Mouse (Mus musculus): ENCODE results near the gene Cnnm1. TPM values are rescaled to one million over a fixed set of nuclear protein-coding genes. Genes with fewer than 3 reads are reported as not detected.
A peak's percentile ranks its signal among the peaks of the same experiment; 100 is the strongest.

Cnnm1 gene
- polyA plus RNA-seq, 1 experiment from 2014 or later = 5.5 TPM

GRCm38 (mm10) chr19:43472331-43472730 lies 32.1 kb downstream of the Cnnm1 start:
- no peak for TF ChIP-seq CTCF (IDR thresholded peaks at IDR 0.05; ENCODE audit: low read depth)
- Histone ChIP-seq H3K4me1 (replicated peaks; ENCODE audit: control insufficient read depth, insufficient read depth, low read length) (no peaks in the 10 kb centered on the region), H3K4me3 (ENCODE audit: low read depth, low read length) (no peak overlapping the region), H3K27me3 (replicated peaks; ENCODE audit: control insufficient read depth, insufficient read depth, low read length) (no peaks in the 10 kb centered on the region), H3K9me3 (ENCODE audit: control insufficient read depth) (no peaks in the 10 kb centered on the region), H3K4me2 (replicated peaks; ENCODE audit: low read depth) (no peak overlapping the region), H3K36me3 (ENCODE audit: control insufficient read depth, insufficient read depth) (no peaks in the 10 kb centered on the region), H3K27ac (ENCODE audit: low read depth, low read length) (no peak overlapping the region), H3K9ac (ENCODE audit: low read depth, low read length) (no peak overlapping the region)
- no peak for ATAC-seq
- WGBS = 74% methylated on average over 8 of the region's 8 CpGs

- Histone ChIP-seq H3K27ac (ENCODE audit: low read depth, low read length) (no peak overlapping the region), H3K4me3 (ENCODE audit: low read depth, low read length) (no peak overlapping the region), H3K4me2 (replicated peaks; ENCODE audit: low read depth) (no peak overlapping the region), H3K9me3 (ENCODE audit: control insufficient read depth) (no peaks in the 10 kb centered on the region), H3K36me3 (ENCODE audit: control insufficient read depth, insufficient read depth) (no peaks in the 10 kb centered on the region), H3K27me3 (replicated peaks; ENCODE audit: control insufficient read depth, insufficient read depth, low read length) (no peaks in the 10 kb centered on the region), H3K4me1 (replicated peaks; ENCODE audit: control insufficient read depth, insufficient read depth, low read length) (no peaks in the 10 kb centered on the region), H3K9ac (ENCODE audit: low read depth, low read length) (no peak overlapping the region)
- WGBS = 80% methylated on average over 7 of the region's 7 CpGs
- TF ChIP-seq CTCF (IDR thresholded peaks at IDR 0.05; ENCODE audit: low read depth) = no peak
- ATAC-seq = no peak
These were observed 32.5 kb downstream of the Cnnm1 start for GRCm38 (mm10) chr19:43472781-43473180.

GRCm38 (mm10) chr19:43475642-43476041 lies 35.4 kb downstream of the Cnnm1 start:
- no peak for TF ChIP-seq CTCF (IDR thresholded peaks at IDR 0.05; ENCODE audit: low read depth)
- H3K4me1 ChIP-seq (replicated peaks; ENCODE audit: control insufficient read depth, insufficient read depth, low read length) = no peaks in the 10 kb centered on the region
- ATAC-seq = no peak
- H3K36me3 ChIP-seq (ENCODE audit: control insufficient read depth, insufficient read depth) = no peaks in the 10 kb centered on the region
- H3K27ac ChIP-seq (ENCODE audit: low read depth, low read length) = no peak overlapping the region
- H3K27me3 ChIP-seq (replicated peaks; ENCODE audit: control insufficient read depth, insufficient read depth, low read length) = no peaks in the 10 kb centered on the region
- H3K9ac ChIP-seq (ENCODE audit: low read depth, low read length) = no peak overlapping the region
- H3K9me3 ChIP-seq (ENCODE audit: control insufficient read depth) = no peaks in the 10 kb centered on the region
- WGBS = 46% methylated on average over 2 of the region's 2 CpGs
- H3K4me3 ChIP-seq (ENCODE audit: low read depth, low read length) = no peak overlapping the region
- H3K4me2 ChIP-seq (replicated peaks; ENCODE audit: low read depth) = no peak overlapping the region

- Histone ChIP-seq H3K4me2 (replicated peaks; ENCODE audit: low read depth) (no peak overlapping the region), H3K4me1 (replicated peaks; ENCODE audit: control insufficient read depth, insufficient read depth, low read length) (no peaks in the 10 kb centered on the region), H3K4me3 (ENCODE audit: low read depth, low read length) (no peak overlapping the region), H3K27ac (ENCODE audit: low read depth, low read length) (no peak overlapping the region), H3K9me3 (ENCODE audit: control insufficient read depth) (no peaks in the 10 kb centered on the region), H3K9ac (ENCODE audit: low read depth, low read length) (no peak overlapping the region), H3K36me3 (ENCODE audit: control insufficient read depth, insufficient read depth) (no peaks in the 10 kb centered on the region), H3K27me3 (replicated peaks; ENCODE audit: control insufficient read depth, insufficient read depth, low read length) (no peaks in the 10 kb centered on the region)
- ATAC-seq = no peak
- no peak for TF ChIP-seq CTCF (IDR thresholded peaks at IDR 0.05; ENCODE audit: low read depth)
- WGBS = 68% methylated on average over 7 of the region's 7 CpGs
These were observed 35.8 kb downstream of the Cnnm1 start for GRCm38 (mm10) chr19:43476063-43476462.

GRCm38 (mm10) chr19:43477436-43477835 lies 37.2 kb downstream of the Cnnm1 start:
- no peak overlapping the region for H3K4me3 ChIP-seq (ENCODE audit: low read depth, low read length)
- no peaks in the 10 kb centered on the region for H3K36me3 ChIP-seq (ENCODE audit: control insufficient read depth, insufficient read depth)
- ATAC-seq = no peak
- TF ChIP-seq CTCF (IDR thresholded peaks at IDR 0.05; ENCODE audit: low read depth) = no peak
- no peak overlapping the region for H3K9ac ChIP-seq (ENCODE audit: low read depth, low read length)
- no peaks in the 10 kb centered on the region for H3K27me3 ChIP-seq (replicated peaks; ENCODE audit: control insufficient read depth, insufficient read depth, low read length)
- 87% methylated on average over 5 of the region's 5 CpGs for WGBS
- H3K27ac ChIP-seq (ENCODE audit: low read depth, low read length) = no peak overlapping the region
- no peak overlapping the region for H3K4me2 ChIP-seq (replicated peaks; ENCODE audit: low read depth)
- no peaks in the 10 kb centered on the region for H3K9me3 ChIP-seq (ENCODE audit: control insufficient read depth)
- H3K4me1 ChIP-seq (replicated peaks; ENCODE audit: control insufficient read depth, insufficient read depth, low read length) = no peaks in the 10 kb centered on the region

GRCm38 (mm10) chr19:43478891-43479290 lies 38.7 kb downstream of the Cnnm1 start:
- Histone ChIP-seq H3K36me3 (ENCODE audit: control insufficient read depth, insufficient read depth) (no peaks in the 10 kb centered on the region), H3K4me2 (replicated peaks; ENCODE audit: low read depth) (no peak overlapping the region), H3K27me3 (replicated peaks; ENCODE audit: control insufficient read depth, insufficient read depth, low read length) (no peaks in the 10 kb centered on the region), H3K4me3 (ENCODE audit: low read depth, low read length) (no peak overlapping the region), H3K27ac (ENCODE audit: low read depth, low read length) (no peak overlapping the region), H3K9ac (ENCODE audit: low read depth, low read length) (no peak overlapping the region), H3K4me1 (replicated peaks; ENCODE audit: control insufficient read depth, insufficient read depth, low read length) (no peaks in the 10 kb centered on the region), H3K9me3 (ENCODE audit: control insufficient read depth) (no peaks in the 10 kb centered on the region)
- ATAC-seq = no peak
- TF ChIP-seq CTCF (IDR thresholded peaks at IDR 0.05; ENCODE audit: low read depth) = peak; percentile 92
- WGBS = 15% methylated on average over 5 of the region's 5 CpGs

GRCm38 (mm10) chr19:43479431-43479830 lies 39.2 kb downstream of the Cnnm1 start:
- ATAC-seq = no peak
- Histone ChIP-seq H3K9ac (ENCODE audit: low read depth, low read length) (no peak overlapping the region), H3K4me2 (replicated peaks; ENCODE audit: low read depth) (no peak overlapping the region), H3K27ac (ENCODE audit: low read depth, low read length) (no peak overlapping the region), H3K4me3 (ENCODE audit: low read depth, low read length) (no peak overlapping the region), H3K9me3 (ENCODE audit: control insufficient read depth) (no peaks in the 10 kb centered on the region), H3K4me1 (replicated peaks; ENCODE audit: control insufficient read depth, insufficient read depth, low read length) (no peaks in the 10 kb centered on the region), H3K36me3 (ENCODE audit: control insufficient read depth, insufficient read depth) (no peaks in the 10 kb centered on the region), H3K27me3 (replicated peaks; ENCODE audit: control insufficient read depth, insufficient read depth, low read length) (no peaks in the 10 kb centered on the region)
- 73% methylated on average over 5 of the region's 5 CpGs for WGBS
- no peak for TF ChIP-seq CTCF (IDR thresholded peaks at IDR 0.05; ENCODE audit: low read depth)

All from intestine, postnatal 0 days (tissue).